Mouse (Mus musculus) ES-E14 (cell line): ENCODE data around the gene Slc29a2. TPM values are rescaled to one million over a fixed set of nuclear protein-coding genes. Genes with fewer than 3 reads are reported as not detected.

Experiments
- DNase-seq: peaks from one replicate; pipeline ENCODE4 v3.0.0-alpha.2; 2013; ENCODE audit warnings: low read depth, low spot score
- H3K27ac ChIP-seq: 2 replicates; pipeline ENCODE4 v1.5.1; 2012; ENCODE audit warnings: low read depth, mild to moderate bottlenecking, low read length, moderate library complexity, mixed read lengths; ENCODE audit not compliant: poor library complexity, insufficient read depth, severe bottlenecking
- H3K36me3 ChIP-seq: 2 replicates; pipeline ENCODE4 v1.6.1; 2012; ENCODE audit warnings: mild to moderate bottlenecking, low read length, moderate library complexity, mixed read lengths; ENCODE audit not compliant: control insufficient read depth, poor library complexity, insufficient read depth, severe bottlenecking
- H3K4me1 ChIP-seq, 2 experiments: fragments of 150-350 bp in 1 of 2; sonication (generic) in 1 of 2; 2 replicates each; pipeline ENCODE4 v1.6.1; 2012; ENCODE audit warnings: low read length in 2 of 2, mild to moderate bottlenecking in 1 of 2, mixed read lengths in 1 of 2; ENCODE audit not compliant: control insufficient read depth in 2 of 2, insufficient read depth in 2 of 2, poor library complexity in 1 of 2
- H3K4me3 ChIP-seq, 2 experiments: fragments of 150-350 bp in 1 of 2; sonication (generic) in 1 of 2; 2 replicates each; pipeline ENCODE4 v1.5.1; 2012; ENCODE audit warnings: low read length in 2 of 2, low read depth in 1 of 2, mild to moderate bottlenecking in 1 of 2, mixed read lengths in 1 of 2; ENCODE audit not compliant: insufficient read depth in 1 of 2, poor library complexity in 1 of 2, severe bottlenecking in 1 of 2
- H3K9ac ChIP-seq: 2 replicates; pipeline ENCODE4 v1.6.1; 2012; ENCODE audit warnings: low read depth, mild to moderate bottlenecking, low read length, mixed read lengths; ENCODE audit not compliant: poor library complexity, insufficient read depth, severe bottlenecking
- H3K9me3 ChIP-seq: fragments of 150-350 bp; sonication (generic); 2 replicates; pipeline ENCODE4 v1.6.1; 2012; ENCODE audit warnings: low read depth, mild to moderate bottlenecking, low read length; ENCODE audit not compliant: control insufficient read depth, insufficient read depth
- CHD2 ChIP-seq: IDR thresholded peaks from 2 replicates; pipeline ENCODE4 v1.6.1; 2014; ENCODE audit warnings: mild to moderate bottlenecking, low read depth, low read length, inconsistent platforms
- HCFC1 ChIP-seq: IDR thresholded peaks from 2 replicates; pipeline ENCODE4 v1.6.1; 2012; ENCODE audit warnings: low read length, inconsistent platforms, borderline replicate concordance; ENCODE audit not compliant: insufficient read depth
- MAFK ChIP-seq: IDR thresholded peaks from 2 replicates; pipeline ENCODE4 v1.6.1; 2014; ENCODE audit warnings: mild to moderate bottlenecking, low read depth, low read length, inconsistent platforms; ENCODE audit not compliant: insufficient read depth
- ZC3H11A ChIP-seq: IDR thresholded peaks from 2 replicates; pipeline ENCODE4 v1.6.1; 2012; ENCODE audit warnings: low read depth, mild to moderate bottlenecking, inconsistent platforms, low read length, borderline replicate concordance
- ZNF384 ChIP-seq: IDR thresholded peaks from 2 replicates; pipeline ENCODE4 v1.6.1; 2012; ENCODE audit warnings: low read depth, low read length, inconsistent platforms
- in situ Hi-C, 2 experiments: fragments of 600-800 bp; cut with MboI; formaldehyde crosslinking; loops; one replicate each; pipeline ENCODE4 v1.15.1; 2025; ENCODE audit warnings: low sequenced_read_pairs in 2 of 2, inconsistent platforms in 1 of 2; ENCODE audit not compliant: unreplicated experiment in 2 of 2
- total RNA-seq: library from RNA; depleted of rRNA; stranded (reverse); fragments of 300-350 nt; gene quantifications from 2 replicates; pipeline ENCODE4 v1.2.3, GENCODE M21; 2012

The Slc29a2 gene
- total RNA-seq, 1 experiment, result 21.0 TPM

GRCm38 (mm10) chr19:5050047-5050905 lies 26.6 kb downstream of the Slc29a2 start, which contains the start of gene Rin1:
Gene Rin1 (plus strand): TSS chr19:5050481.
- Histone ChIP-seq H3K4me1 (peaks cover 5 to 28% of the 10 kb centered on the region in 2 experiments; a peak in 3 of 4 replicates), H3K9ac (peak within 1 kb of the TSS; percentile 50), H3K9me3 (no peaks in the 10 kb centered on the region), H3K27ac (peak within 1 kb of the TSS; percentile 13; the same call in 1 of the 2 replicates), H3K36me3 (peaks cover 22% of the 10 kb centered on the region; the same call in 1 of the 2 replicates), H3K4me3 (peak within 1 kb of the TSS; percentile 3 to 58)
- TF ChIP-seq ZC3H11A (no peak), HCFC1 (no peak), MAFK (no peak), CHD2 (no peak), ZNF384 (no peak)
- in situ Hi-C loops, result no loop called here
- peak; percentile 71 for DNase-seq

GRCm38 (mm10) chr19:5051031-5051430 lies 27.4 kb downstream of the Slc29a2 start:
- TF ChIP-seq ZC3H11A (no peak), CHD2 (no peak), ZNF384 (no peak), HCFC1 (no peak), MAFK (no peak)
- peak overlapping the region; percentile 50 for H3K9ac ChIP-seq
- no peak for DNase-seq
- in situ Hi-C loops, result no loop called here
- peaks cover 5 to 28% of the 10 kb centered on the region in 2 experiments; a peak in 3 of 4 replicates for H3K4me1 ChIP-seq
- H3K9me3 ChIP-seq, result no peaks in the 10 kb centered on the region
- H3K4me3 ChIP-seq, result peak overlapping the region; percentile 3 to 58
- H3K27ac ChIP-seq, result no peak overlapping the region
- H3K36me3 ChIP-seq, result peaks cover 22% of the 10 kb centered on the region; the same call in 1 of the 2 replicates

- in situ Hi-C loops, result no loop called here
- DNase-seq, result no peak
- Histone ChIP-seq H3K4me1 (peaks cover 5 to 28% of the 10 kb centered on the region in 2 experiments; a peak in 3 of 4 replicates), H3K4me3 (peak overlapping the region; percentile 3 to 58; a peak in 3 of 4 replicates), H3K9me3 (no peaks in the 10 kb centered on the region), H3K9ac (peak overlapping the region; percentile 50; the same call in 1 of the 2 replicates), H3K27ac (no peak overlapping the region), H3K36me3 (peaks cover 21% of the 10 kb centered on the region; the same call in 1 of the 2 replicates)
- TF ChIP-seq MAFK, result no peak
- TF ChIP-seq HCFC1, result no peak
- TF ChIP-seq ZNF384, result no peak
- no peak for TF ChIP-seq ZC3H11A
- no peak for TF ChIP-seq CHD2
Observed at GRCm38 (mm10) chr19:5051515-5051914, 27.9 kb downstream of the Slc29a2 start.

DNA sequence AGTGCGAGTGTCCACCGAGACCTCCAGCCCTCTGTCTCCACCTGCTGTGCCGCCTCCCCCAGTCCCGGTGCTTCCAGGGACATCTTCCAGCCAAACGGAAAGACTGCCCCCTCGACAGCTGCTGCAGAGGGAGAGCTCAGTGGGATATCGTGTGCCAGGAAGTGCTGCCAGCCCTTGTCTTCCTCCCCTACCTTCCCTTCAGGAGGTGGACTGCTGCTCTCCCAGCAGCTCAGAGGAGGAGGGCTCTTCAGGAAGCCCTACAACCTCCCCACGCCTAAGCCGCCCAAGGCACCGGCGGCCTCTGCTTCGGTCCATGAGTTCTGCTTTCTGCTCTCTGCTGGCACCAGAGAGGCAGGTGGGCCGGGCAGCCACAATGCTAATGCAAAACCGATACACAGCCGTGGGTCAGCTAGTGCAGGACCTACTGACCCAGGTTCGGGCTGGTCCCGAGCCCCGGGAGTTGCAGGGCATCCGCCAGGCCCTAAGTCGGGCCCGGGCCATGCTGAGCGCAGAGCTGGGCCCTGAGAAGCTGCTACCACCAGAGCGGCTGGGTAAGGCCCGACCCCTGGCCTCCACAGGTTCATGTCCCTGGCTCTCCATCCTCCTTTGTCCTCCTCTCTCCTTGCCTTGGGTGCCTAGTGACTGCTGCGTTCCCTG lies 28.6 kb downstream of the Slc29a2 start:
- Histone ChIP-seq H3K4me1 (peaks cover 5 to 28% of the 10 kb centered on the region in 2 experiments; a peak in 3 of 4 replicates), H3K4me3 (peak overlapping the region; percentile 52 to 63), H3K27ac (no peak overlapping the region), H3K9ac (peak overlapping the region; percentile 27; the same call in 1 of the 2 replicates), H3K9me3 (no peaks in the 10 kb centered on the region), H3K36me3 (peaks cover 15% of the 10 kb centered on the region; the same call in 1 of the 2 replicates)
- no peak for DNase-seq
- in situ Hi-C loops, result no loop called here
- TF ChIP-seq HCFC1 (no peak), ZNF384 (no peak), MAFK (no peak), ZC3H11A (no peak), CHD2 (no peak)
